Mouse (Mus musculus) lung, embryonic 15.5 days (tissue): ENCODE results near the gene Twsg1. TPM values are rescaled to one million over a fixed set of nuclear protein-coding genes. Genes with fewer than 3 reads are reported as not detected.
A peak's percentile ranks its signal among the peaks of the same experiment; 100 is the strongest.

ENCODE experiments used
- ATAC-seq: fragments of 200-750 bp; cut with Nextera tagmentation; 2 replicates; pipeline ENCODE4 v1.8.0; 2017; ENCODE audit warnings: moderate number of reproducible peaks, borderline replicate concordance; ENCODE audit not compliant: low FRiP score, low TSS enrichment; ENCODE audit errors: extremely low read depth
- H3K27ac ChIP-seq: fragments of 300-500 bp; sonication (generic); 2 replicates; pipeline ENCODE4 v1.5.1; 2015; ENCODE audit warnings: moderate library complexity, mild to moderate bottlenecking, inconsistent platforms
- H3K27me3 ChIP-seq: fragments of 300-500 bp; sonication (generic); 2 replicates; pipeline ENCODE4 v1.6.1; 2015; ENCODE audit warnings: inconsistent platforms
- H3K36me3 ChIP-seq: fragments of 300-500 bp; sonication (generic); 2 replicates; pipeline ENCODE4 v1.6.1; 2015; ENCODE audit warnings: inconsistent platforms
- H3K4me1 ChIP-seq: fragments of 300-500 bp; sonication (generic); 2 replicates; pipeline ENCODE4 v1.6.1; 2015; ENCODE audit warnings: inconsistent platforms
- H3K4me2 ChIP-seq: fragments of 300-500 bp; sonication (generic); 2 replicates; pipeline ENCODE4 v1.6.1; 2015; ENCODE audit warnings: inconsistent platforms, mild to moderate bottlenecking, moderate library complexity
- H3K4me3 ChIP-seq: fragments of 300-500 bp; sonication (generic); 2 replicates; pipeline ENCODE4 v1.5.1; 2015; ENCODE audit warnings: mild to moderate bottlenecking, inconsistent platforms
- H3K9ac ChIP-seq: fragments of 300-500 bp; sonication (generic); 2 replicates; pipeline ENCODE4 v1.6.1; 2015; ENCODE audit warnings: inconsistent platforms
- H3K9me3 ChIP-seq: fragments of 300-500 bp; sonication (generic); 2 replicates; pipeline ENCODE4 v1.6.1; 2016; ENCODE audit warnings: inconsistent platforms
- WGBS: fragments of 180-500 bp; shearing (Covaris S2); methylation state at CpG from one replicate; pipeline ENCODE4 v1.1.7; 2015; 5-methylcytosine and 5-hydroxymethylcytosine counted together
- polyA plus RNA-seq: library from polyadenylated mRNA; unstranded; fragments of >200 nt; fragmentation: Nextera tagmentation; extraction: Ambion mirVana; gene quantifications from 2 replicates; pipeline ENCODE4 v1.2.1, GENCODE M21; 2015

The Twsg1 gene
- polyA plus RNA-seq, 1 experiment from 2014 or later = 130 TPM

DNA sequence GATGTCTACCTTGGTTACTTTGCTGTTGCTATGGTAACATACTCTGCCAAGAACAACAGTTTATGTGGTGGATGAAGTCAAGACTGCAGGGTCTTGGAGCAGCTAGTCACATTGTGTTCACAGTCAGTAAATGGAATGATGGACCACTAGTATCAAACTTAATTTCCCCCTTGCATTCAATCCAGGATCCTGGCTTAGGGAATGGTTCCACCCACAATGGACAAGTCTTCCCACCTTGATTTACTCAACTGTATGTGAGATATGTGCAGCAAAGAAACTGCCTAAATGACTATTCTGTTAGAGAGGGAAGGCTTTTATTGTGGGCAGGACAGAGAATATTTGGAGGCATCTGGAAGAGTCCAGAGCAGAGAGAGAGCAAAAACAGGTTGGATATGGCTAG lies 42.8 kb downstream of the Twsg1 start:
- H3K36me3 ChIP-seq = no peaks in the 10 kb centered on the region
- no peaks in the 10 kb centered on the region for H3K27me3 ChIP-seq
- H3K9ac ChIP-seq = no peak overlapping the region
- H3K27ac ChIP-seq = no peak overlapping the region
- H3K4me2 ChIP-seq = no peak overlapping the region
- no peak for ATAC-seq
- peaks cover 16% of the 10 kb centered on the region for H3K4me1 ChIP-seq
- no peak overlapping the region for H3K4me3 ChIP-seq
- no peaks in the 10 kb centered on the region for H3K9me3 ChIP-seq

DNA sequence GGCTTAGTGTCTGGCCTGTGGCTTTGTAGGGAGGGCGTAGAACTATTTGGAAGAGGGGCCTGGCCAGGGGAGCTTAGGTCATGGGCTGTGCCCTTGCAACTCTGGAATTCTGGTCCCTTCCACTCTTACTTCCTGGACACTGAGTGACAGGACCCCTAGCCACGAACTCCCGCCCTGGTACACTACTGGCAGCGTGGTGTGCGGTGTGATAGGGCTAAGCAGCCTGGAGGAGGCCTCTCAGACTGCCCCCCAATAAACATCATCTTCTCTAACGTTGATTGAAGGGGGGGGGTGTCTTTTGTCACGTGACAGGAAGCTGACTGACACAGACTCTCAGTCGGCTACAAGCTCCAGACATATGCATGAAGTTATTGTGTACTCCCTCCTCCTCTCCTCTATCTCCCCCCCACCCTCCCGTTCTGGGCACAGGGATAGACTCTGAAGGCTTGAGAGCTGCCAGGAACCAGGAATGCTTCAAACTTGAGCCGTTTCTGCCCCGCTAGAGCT lies 44.1 kb downstream of the Twsg1 start:
- H3K4me2 ChIP-seq = peak overlapping the region; percentile 29
- H3K9ac ChIP-seq = no peak overlapping the region
- H3K4me3 ChIP-seq = no peak overlapping the region
- H3K9me3 ChIP-seq = no peaks in the 10 kb centered on the region
- H3K27ac ChIP-seq = peak overlapping the region; percentile 70
- 39% methylated on average over 11 of the region's 11 CpGs for WGBS
- peaks cover 16% of the 10 kb centered on the region for H3K4me1 ChIP-seq
- ATAC-seq = peak; percentile 75
- H3K27me3 ChIP-seq = no peaks in the 10 kb centered on the region
- H3K36me3 ChIP-seq = no peaks in the 10 kb centered on the region

DNA sequence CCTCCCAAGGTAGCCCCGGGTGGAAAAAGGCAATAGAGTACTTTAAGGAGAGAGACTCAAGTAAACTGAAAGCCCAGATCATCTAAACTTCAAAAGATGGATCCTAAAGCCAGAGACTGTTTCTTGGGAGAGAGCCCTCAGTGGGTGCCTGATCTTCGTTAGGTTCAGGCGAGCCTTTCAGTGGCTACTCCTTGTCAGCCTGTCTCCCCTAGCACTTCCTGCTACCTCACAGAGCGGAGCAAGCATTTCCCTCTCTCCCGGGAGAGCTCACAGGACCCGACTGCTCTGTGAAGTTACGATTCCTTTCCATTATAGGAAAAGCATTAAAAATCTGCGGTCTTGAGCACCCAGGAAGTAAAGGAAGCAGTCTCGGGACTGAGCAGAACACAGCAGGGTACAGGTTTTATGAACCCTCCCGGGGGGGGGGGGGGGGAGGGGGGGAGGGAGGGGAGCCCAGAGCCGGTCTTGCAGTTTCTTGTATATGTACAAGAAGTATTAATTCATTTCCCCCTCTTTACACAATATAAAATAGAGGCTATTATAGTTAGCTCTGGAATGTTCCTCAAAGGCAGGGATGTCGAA lies 44.6 kb downstream of the Twsg1 start:
- WGBS = 25% methylated on average over 12 of the region's 12 CpGs
- no peaks in the 10 kb centered on the region for H3K36me3 ChIP-seq
- H3K4me3 ChIP-seq = no peak overlapping the region
- no peaks in the 10 kb centered on the region for H3K9me3 ChIP-seq
- H3K27ac ChIP-seq = peak overlapping the region; percentile 70
- H3K4me1 ChIP-seq = peaks cover 16% of the 10 kb centered on the region
- peak overlapping the region; percentile 29 for H3K4me2 ChIP-seq
- ATAC-seq = no peak
- no peak overlapping the region for H3K9ac ChIP-seq
- H3K27me3 ChIP-seq = no peaks in the 10 kb centered on the region

DNA sequence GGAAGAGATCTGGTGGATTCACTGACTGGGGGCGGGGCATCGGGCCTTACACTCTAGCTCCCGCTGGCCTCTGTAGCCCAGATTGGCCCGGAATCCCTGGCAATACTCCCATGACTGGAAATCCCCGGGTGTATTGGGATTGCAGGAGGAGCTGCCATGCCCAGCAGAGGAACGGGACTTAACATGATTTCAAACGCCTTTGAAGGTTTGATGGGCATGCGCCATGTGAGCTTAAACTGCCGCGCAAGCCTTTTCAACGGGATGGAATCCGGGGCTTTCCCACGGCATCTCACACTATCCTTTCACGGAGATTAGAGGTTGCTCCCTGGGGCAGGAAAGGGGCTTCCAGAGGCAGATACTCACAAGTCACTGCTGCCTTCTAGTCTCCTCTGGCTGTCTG lies 45.8 kb downstream of the Twsg1 start:
- Histone ChIP-seq H3K4me1 (peaks cover 16% of the 10 kb centered on the region), H3K27me3 (no peaks in the 10 kb centered on the region), H3K4me3 (no peak overlapping the region), H3K9me3 (no peaks in the 10 kb centered on the region), H3K9ac (no peak overlapping the region), H3K36me3 (no peaks in the 10 kb centered on the region), H3K4me2 (no peak overlapping the region), H3K27ac (no peak overlapping the region)
- 78% methylated on average over 14 of the region's 14 CpGs for WGBS
- ATAC-seq = no peak

DNA sequence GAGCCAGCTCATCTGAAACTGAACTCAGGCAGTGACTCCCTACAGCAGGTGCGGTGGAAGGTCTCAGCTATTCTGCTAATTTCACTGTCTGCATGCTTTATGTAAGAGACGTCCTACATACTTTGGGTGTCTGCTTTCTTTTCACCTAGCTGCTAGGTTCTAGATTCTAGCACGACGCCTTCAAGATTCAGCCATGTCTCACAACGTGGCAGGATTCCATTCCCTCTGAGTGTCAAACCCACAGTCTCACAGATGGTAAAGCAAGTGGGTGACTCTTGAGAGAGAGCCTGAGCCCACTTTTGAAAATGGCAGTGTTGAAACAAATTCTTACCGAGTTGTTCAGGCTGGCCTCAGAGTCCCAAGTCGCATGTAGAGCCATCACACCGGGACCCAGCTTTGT lies 47.2 kb downstream of the Twsg1 start:
- Histone ChIP-seq H3K27me3 (no peaks in the 10 kb centered on the region), H3K9ac (no peak overlapping the region), H3K36me3 (no peaks in the 10 kb centered on the region), H3K4me2 (no peak overlapping the region), H3K27ac (no peak overlapping the region), H3K4me3 (no peak overlapping the region), H3K4me1 (peaks cover 16% of the 10 kb centered on the region), H3K9me3 (no peaks in the 10 kb centered on the region)
- WGBS = 93% methylated on average over 8 of the region's 8 CpGs
- ATAC-seq = no peak

DNA sequence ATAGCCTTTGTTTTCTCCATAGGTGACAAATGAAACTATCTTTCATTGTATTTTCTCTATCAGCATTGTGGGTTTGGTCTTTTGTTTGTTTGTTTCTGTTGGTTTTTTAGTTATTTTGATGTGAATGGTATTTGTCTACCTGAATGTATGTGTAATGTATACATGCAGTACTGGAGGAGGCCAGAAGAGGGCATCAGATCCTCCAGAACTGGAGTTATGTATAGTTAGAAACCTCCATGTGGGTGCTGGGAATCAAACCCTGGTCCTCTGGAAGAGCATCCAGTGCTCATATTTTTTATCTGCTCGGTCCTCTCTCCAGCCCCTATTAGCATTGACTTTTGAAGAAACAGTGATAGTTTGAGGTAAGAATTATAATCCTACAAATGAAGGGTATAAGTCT lies 48.0 kb downstream of the Twsg1 start:
- Histone ChIP-seq H3K27me3 (no peaks in the 10 kb centered on the region), H3K4me3 (no peak overlapping the region), H3K36me3 (no peaks in the 10 kb centered on the region), H3K4me1 (peaks cover 16% of the 10 kb centered on the region), H3K9me3 (no peaks in the 10 kb centered on the region), H3K27ac (no peak overlapping the region), H3K4me2 (no peak overlapping the region), H3K9ac (no peak overlapping the region)
- no peak for ATAC-seq
- WGBS = 90% methylated on average over 1 of the region's 1 CpGs

DNA sequence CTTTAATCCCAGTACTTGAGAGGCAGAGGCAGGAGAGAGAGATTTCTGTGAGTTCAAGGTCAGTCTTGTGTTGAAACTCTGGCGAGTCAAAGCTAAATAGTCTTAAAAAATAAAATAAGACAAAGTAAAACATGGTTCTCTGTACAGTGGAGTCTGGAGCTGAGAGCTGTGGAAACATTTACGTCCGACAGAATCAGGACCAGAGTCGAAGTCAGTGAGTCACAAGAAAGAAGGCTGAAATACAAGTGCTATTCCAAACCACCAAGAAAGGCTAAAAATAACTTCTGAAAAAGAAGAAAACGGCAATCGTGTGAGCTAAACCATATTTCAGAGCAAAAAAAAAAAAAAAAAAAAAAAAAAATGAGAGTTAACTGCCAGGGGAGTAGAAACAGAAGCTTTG lies 48.7 kb downstream of the Twsg1 start:
- Histone ChIP-seq H3K9ac (no peak overlapping the region), H3K9me3 (no peaks in the 10 kb centered on the region), H3K4me1 (peaks cover 12% of the 10 kb centered on the region; the same call in 1 of the 2 replicates), H3K4me2 (no peak overlapping the region), H3K4me3 (no peak overlapping the region), H3K27ac (no peak overlapping the region), H3K36me3 (no peaks in the 10 kb centered on the region), H3K27me3 (no peaks in the 10 kb centered on the region)
- WGBS = 83% methylated on average over 6 of the region's 6 CpGs
- no peak for ATAC-seq

DNA sequence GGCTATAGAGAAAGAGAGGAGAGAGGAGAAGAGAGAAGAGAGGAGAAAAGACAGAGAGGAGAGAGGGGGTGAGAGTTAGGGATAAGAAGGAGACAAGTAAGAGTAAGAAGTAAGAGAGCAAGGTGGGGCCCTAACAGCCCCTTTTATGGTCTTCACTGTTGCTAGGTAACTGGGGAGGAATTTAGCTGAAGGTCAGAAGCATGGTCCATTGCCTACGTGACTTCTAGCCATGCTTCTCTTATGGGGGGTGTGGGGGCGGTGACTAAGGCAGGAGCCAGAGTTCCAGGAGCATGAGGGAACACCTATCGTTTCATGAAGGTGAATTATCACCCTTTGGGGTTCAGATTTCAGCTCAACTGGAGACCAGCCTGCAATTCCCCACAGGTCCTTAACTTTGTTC lies 55.0 kb downstream of the Twsg1 start:
- no peak for ATAC-seq
- Histone ChIP-seq H3K9me3 (no peaks in the 10 kb centered on the region), H3K27me3 (no peaks in the 10 kb centered on the region), H3K27ac (no peak overlapping the region), H3K4me3 (no peak overlapping the region), H3K36me3 (no peaks in the 10 kb centered on the region), H3K9ac (no peak overlapping the region), H3K4me1 (no peaks in the 10 kb centered on the region), H3K4me2 (no peak overlapping the region)
- WGBS = 69% methylated on average over 3 of the region's 3 CpGs

DNA sequence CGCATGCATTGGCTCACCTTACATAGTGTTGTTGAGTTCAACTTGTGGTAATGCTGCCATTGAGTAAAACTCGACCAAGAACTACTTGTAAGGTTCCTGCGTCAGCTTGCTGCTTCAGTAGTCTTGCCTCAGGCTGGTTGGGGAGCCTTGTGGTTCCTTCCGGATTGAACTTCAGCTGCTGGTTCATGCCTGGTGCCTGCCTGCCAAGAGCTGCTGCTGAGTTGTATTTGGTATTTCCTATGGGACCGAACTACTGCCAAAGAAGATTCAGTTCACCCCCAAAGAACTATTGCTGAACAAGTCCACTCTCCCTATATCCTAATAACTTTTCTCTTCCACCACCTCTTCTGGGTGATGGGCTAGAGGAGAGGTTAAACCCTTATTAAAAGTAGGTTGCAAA lies 61.5 kb downstream of the Twsg1 start:
- peaks cover 14% of the 10 kb centered on the region for H3K4me1 ChIP-seq
- WGBS = 80% methylated on average over 5 of the region's 5 CpGs
- ATAC-seq = no peak
- no peaks in the 10 kb centered on the region for H3K9me3 ChIP-seq
- no peaks in the 10 kb centered on the region for H3K27me3 ChIP-seq
- no peaks in the 10 kb centered on the region for H3K36me3 ChIP-seq
- no peak overlapping the region for H3K4me3 ChIP-seq
- H3K4me2 ChIP-seq = no peak overlapping the region
- no peak overlapping the region for H3K9ac ChIP-seq
- H3K27ac ChIP-seq = no peak overlapping the region

DNA sequence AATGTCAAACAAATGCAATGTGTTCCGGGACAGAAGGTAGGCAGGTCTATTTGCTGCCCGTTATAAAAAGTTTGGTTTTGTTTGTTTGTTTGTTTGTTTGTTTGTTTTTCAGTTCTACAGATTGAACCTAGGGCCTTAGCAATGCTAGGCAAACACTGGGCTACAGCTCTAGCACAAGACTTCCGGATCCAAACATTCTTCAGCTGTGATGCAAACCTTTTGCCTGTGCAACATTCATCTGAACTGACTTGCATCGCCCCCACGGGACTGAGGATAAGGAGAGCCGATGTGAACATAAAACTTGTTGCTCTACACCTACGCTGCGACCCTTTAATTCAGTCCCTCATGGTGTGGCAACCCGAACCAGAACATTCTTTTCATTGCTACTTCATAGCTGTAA lies 64.5 kb downstream of the Twsg1 start:
- peaks cover 38% of the 10 kb centered on the region for H3K4me1 ChIP-seq
- H3K9me3 ChIP-seq = no peaks in the 10 kb centered on the region
- H3K27me3 ChIP-seq = no peaks in the 10 kb centered on the region
- peak overlapping the region; percentile 79; the same call in 1 of the 2 replicates for H3K9ac ChIP-seq
- peak overlapping the region; percentile 92 for H3K4me2 ChIP-seq
- peak overlapping the region; percentile 99 for H3K4me3 ChIP-seq
- no peaks in the 10 kb centered on the region for H3K36me3 ChIP-seq
- 56% methylated on average over 9 of the region's 9 CpGs for WGBS
- peak overlapping the region; percentile 99 for H3K27ac ChIP-seq
- ATAC-seq = no peak

DNA sequence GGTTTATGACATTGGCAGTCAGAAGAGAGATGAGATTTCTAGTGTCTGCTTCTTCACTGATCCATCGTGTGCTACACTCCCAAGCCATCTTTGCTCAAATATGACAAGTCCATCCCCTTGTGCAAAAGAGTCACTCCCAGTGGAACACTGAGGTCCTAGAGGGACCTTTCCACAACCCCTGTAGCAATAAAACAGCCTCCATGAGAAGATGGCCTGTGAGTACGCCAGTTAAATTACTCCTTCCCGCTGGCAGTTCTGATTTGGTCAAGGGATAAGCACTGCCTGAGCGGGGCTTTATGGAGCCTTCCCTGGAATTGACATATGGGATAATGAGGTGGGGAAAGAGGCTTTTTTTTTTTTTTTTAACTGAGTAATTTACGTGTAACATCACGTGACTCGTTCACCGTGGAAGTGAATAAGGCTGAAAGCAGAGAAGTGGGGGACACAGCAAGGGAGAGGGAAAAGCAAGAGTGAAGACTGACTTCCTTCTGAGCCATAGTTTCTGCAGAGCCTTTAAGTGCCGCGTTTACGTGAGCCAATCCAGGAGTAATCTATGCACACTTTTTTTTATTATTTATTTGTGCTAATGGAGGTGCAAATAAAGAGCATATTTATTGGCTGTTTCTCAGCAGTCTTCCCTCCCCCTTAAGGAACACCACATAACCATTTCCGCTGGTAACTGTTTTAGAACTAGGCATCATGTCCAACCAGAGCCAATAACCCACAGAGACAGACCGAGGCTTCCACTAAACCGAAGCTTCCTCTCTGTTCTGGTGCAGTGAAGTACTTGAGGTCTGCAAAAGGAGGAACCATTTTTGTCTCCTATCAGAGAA lies 65.1 kb downstream of the Twsg1 start, which contains the start of gene Ralbp1:
TSS of gene Ralbp1 (minus strand) at position 102 of the 833 bp plus-strand sequence.
- H3K9me3 ChIP-seq = no peaks in the 10 kb centered on the region
- H3K36me3 ChIP-seq = no peaks in the 10 kb centered on the region
- peaks cover 38% of the 10 kb centered on the region for H3K4me1 ChIP-seq
- peak within 1 kb of the TSS; percentile 99 for H3K27ac ChIP-seq
- peak within 1 kb of the TSS; percentile 97 for H3K4me2 ChIP-seq
- 5% methylated on average over 14 of the region's 14 CpGs for WGBS
- H3K9ac ChIP-seq = peak within 1 kb of the TSS; percentile 87
- H3K4me3 ChIP-seq = peak within 1 kb of the TSS; percentile 99
- no peaks in the 10 kb centered on the region for H3K27me3 ChIP-seq
- no peak for ATAC-seq

DNA sequence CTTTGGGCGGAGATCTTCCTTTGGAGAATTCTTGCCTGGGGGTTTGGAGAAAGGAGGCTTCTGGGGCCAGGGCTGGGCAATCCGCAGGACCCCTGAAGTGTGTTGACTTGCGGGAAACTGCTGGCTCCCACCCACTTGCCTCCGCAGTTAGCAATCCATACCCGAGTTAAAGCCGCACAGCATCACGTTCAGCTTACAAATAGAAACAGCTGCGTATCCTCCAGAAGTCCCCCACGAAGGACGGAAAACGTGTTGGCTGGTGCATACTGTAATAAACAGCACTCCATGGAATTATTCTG lies 65.7 kb downstream of the Twsg1 start:
- Histone ChIP-seq H3K9me3 (no peaks in the 10 kb centered on the region), H3K36me3 (no peaks in the 10 kb centered on the region), H3K9ac (peak overlapping the region; percentile 79), H3K27ac (peak overlapping the region; percentile 99), H3K4me2 (peak overlapping the region; percentile 92), H3K4me1 (peaks cover 38% of the 10 kb centered on the region), H3K4me3 (peak overlapping the region; percentile 99), H3K27me3 (no peaks in the 10 kb centered on the region)
- ATAC-seq = no peak
- WGBS = under 1% methylated on average over 11 of the region's 11 CpGs
